Mouse (Mus musculus) limb, embryonic 14.5 days (tissue): ENCODE data around the gene Cyp27a1. TPM values are rescaled to one million over a fixed set of nuclear protein-coding genes. Genes with fewer than 3 reads are reported as not detected.

Experiments
- ATAC-seq: fragments of 200-750 bp; cut with Nextera tagmentation; 2 replicates; pipeline ENCODE4 v1.8.0; 2017; ENCODE audit warnings: low read depth, moderate number of reproducible peaks, moderate TSS enrichment; ENCODE audit not compliant: low FRiP score
- DNase-seq: peaks from one replicate; pipeline ENCODE4 v3.0.0-alpha.2; 2015; ENCODE audit warnings: low spot score
- H3K27ac ChIP-seq: fragments of 300-500 bp; sonication (generic); replicated peaks from 2 replicates; pipeline ENCODE4 v1.5.1; 2014; ENCODE audit warnings: low read depth, mild to moderate bottlenecking, low read length, moderate library complexity, mixed read lengths
- H3K27me3 ChIP-seq: fragments of 300-500 bp; sonication (generic); 2 replicates; pipeline ENCODE4 v1.6.1; 2014; ENCODE audit warnings: low read length, mixed read lengths; ENCODE audit not compliant: control insufficient read depth, insufficient read depth
- H3K36me3 ChIP-seq: fragments of 300-500 bp; sonication (generic); 2 replicates; pipeline ENCODE4 v1.6.1; 2014; ENCODE audit warnings: mild to moderate bottlenecking, low read length, moderate library complexity, mixed read lengths; ENCODE audit not compliant: control insufficient read depth, insufficient read depth
- H3K4me1 ChIP-seq: fragments of 300-500 bp; sonication (generic); 2 replicates; pipeline ENCODE4 v1.6.1; 2014; ENCODE audit warnings: antibody characterized with exemption, low read length, mixed read lengths; ENCODE audit not compliant: control insufficient read depth, insufficient read depth
- H3K4me2 ChIP-seq: fragments of 300-500 bp; sonication (generic); replicated peaks from 2 replicates; pipeline ENCODE4 v1.6.1; 2014; ENCODE audit warnings: low read depth, mild to moderate bottlenecking, low read length, moderate library complexity; ENCODE audit not compliant: severe bottlenecking
- H3K4me3 ChIP-seq: fragments of 300-500 bp; sonication (generic); replicated peaks from 2 replicates; pipeline ENCODE4 v1.5.1; 2014; ENCODE audit warnings: low read length
- H3K9ac ChIP-seq: fragments of 300-500 bp; sonication (generic); 2 replicates; pipeline ENCODE4 v1.6.1; 2014; ENCODE audit warnings: mild to moderate bottlenecking, low read depth, low read length, moderate library complexity; ENCODE audit not compliant: severe bottlenecking
- H3K9me3 ChIP-seq: fragments of 300-500 bp; sonication (generic); 2 replicates; pipeline ENCODE4 v1.6.1; 2016; ENCODE audit warnings: low read length; ENCODE audit not compliant: control insufficient read depth
- POLR2A ChIP-seq: fragments of 200-500 bp; IDR thresholded peaks from 2 replicates; pipeline ENCODE4 v1.8.0; 2012; ENCODE audit warnings: inconsistent platforms, mild to moderate bottlenecking, moderate library complexity, borderline replicate concordance; ENCODE audit not compliant: insufficient read depth, insufficient read length; ENCODE audit errors: extremely low read depth
- WGBS: fragments of 180-500 bp; shearing (Covaris S2); extraction: QIAGEN DNeasy Blood & Tissue Kit; methylation state at CpG from one replicate; pipeline ENCODE4 v1.1.7; 2014; 5-methylcytosine and 5-hydroxymethylcytosine counted together
- polyA plus RNA-seq, 2 experiments: library from polyadenylated mRNA; depleted of rRNA in 1 of 2; stranded (reverse) in 1 of 2; unstranded in 1 of 2; fragments of >200 nt; fragmentation: Nextera tagmentation in 1 of 2; extraction: Ambion mirVana in 1 of 2; gene quantifications; 2 replicates each; pipeline versions ENCODE4 v1.2.1 to v1.2.3; 2012 to 2014

Cyp27a1 gene
- polyA plus RNA-seq, 2 experiments: 11.6 to 16.1 TPM

DNA sequence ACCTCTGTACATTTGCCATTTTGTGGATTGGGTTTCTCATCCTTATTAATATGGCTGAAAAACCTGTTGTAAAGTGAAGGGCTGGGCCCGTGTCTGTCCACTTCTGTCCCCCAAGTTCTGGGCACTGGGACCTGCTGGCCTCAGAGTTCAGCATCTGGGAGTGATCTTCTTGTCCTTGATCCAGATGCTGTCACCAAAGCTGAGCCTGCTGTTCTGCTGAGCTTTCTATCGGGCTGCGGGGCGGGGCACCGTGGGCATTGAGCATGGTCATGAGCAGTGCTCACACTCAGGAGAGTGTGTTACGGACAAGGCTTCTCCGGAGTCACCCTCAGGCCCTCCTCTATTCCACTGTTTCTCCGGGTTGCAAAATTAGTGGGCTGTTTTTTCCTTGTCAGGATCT is 4.7 kb downstream of the Cyp27a1 start:
- no peak for DNase-seq
- no peaks in the 10 kb centered on the region for H3K27me3 ChIP-seq
- ATAC-seq: no peak
- H3K9ac ChIP-seq: no peak overlapping the region
- no peak overlapping the region for H3K4me2 ChIP-seq
- TF ChIP-seq POLR2A: no peak
- 63% methylated on average over 8 of the region's 8 CpGs for WGBS
- H3K36me3 ChIP-seq: no peaks in the 10 kb centered on the region
- no peak overlapping the region for H3K27ac ChIP-seq
- H3K4me1 ChIP-seq: peaks cover 4% of the 10 kb centered on the region
- H3K4me3 ChIP-seq: no peak overlapping the region
- no peaks in the 10 kb centered on the region for H3K9me3 ChIP-seq

- Histone ChIP-seq H3K27me3 (no peaks in the 10 kb centered on the region), H3K4me1 (no peaks in the 10 kb centered on the region; the same call in 1 of the 2 replicates), H3K4me2 (no peak overlapping the region), H3K27ac (no peak overlapping the region), H3K9ac (no peak overlapping the region), H3K4me3 (no peak overlapping the region), H3K9me3 (no peaks in the 10 kb centered on the region), H3K36me3 (no peaks in the 10 kb centered on the region)
- 78% methylated on average over 3 of the region's 3 CpGs for WGBS
- no peak for ATAC-seq
- no peak for TF ChIP-seq POLR2A
- no peak for DNase-seq
Measured at GRCm38 (mm10) chr1:74719281-74719680, 5.9 kb downstream of the Cyp27a1 start.

GRCm38 (mm10) chr1:74721657-74722056 is 8.3 kb downstream of the Cyp27a1 start:
- DNase-seq (no peak), ATAC-seq (no peak)
- no peak for TF ChIP-seq POLR2A
- Histone ChIP-seq H3K9me3 (no peaks in the 10 kb centered on the region), H3K4me3 (no peak overlapping the region), H3K27ac (no peak overlapping the region), H3K9ac (no peak overlapping the region), H3K4me1 (no peaks in the 10 kb centered on the region), H3K36me3 (no peaks in the 10 kb centered on the region), H3K27me3 (no peaks in the 10 kb centered on the region), H3K4me2 (no peak overlapping the region)
- WGBS: 65% methylated on average over 6 of the region's 6 CpGs

DNA sequence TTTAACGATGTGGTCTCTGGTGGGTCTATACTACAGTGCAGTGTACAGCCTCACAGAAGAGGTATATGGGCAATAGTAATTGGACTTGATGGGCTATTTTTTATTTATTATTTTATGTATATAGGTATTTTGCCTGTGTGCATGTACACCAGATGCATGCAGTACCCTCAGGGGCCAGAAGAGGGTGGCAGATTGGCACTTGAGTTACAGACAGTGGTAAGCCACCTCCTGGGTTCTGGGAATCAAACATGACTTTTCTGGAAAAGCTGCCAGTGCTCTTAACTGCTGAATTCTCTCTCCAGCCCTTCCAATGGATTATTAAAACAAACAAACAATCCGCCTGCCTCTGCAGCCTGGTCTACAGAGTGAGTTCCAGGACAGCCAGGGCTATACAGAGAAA is 10.4 kb downstream of the Cyp27a1 start:
- H3K27ac ChIP-seq: no peak overlapping the region
- 67% methylated on average over 2 of the region's 2 CpGs for WGBS
- TF ChIP-seq POLR2A: no peak
- H3K9ac ChIP-seq: no peak overlapping the region
- no peaks in the 10 kb centered on the region for H3K36me3 ChIP-seq
- ATAC-seq: no peak
- no peaks in the 10 kb centered on the region for H3K27me3 ChIP-seq
- no peak overlapping the region for H3K4me3 ChIP-seq
- H3K4me1 ChIP-seq: no peaks in the 10 kb centered on the region
- no peaks in the 10 kb centered on the region for H3K9me3 ChIP-seq
- no peak for DNase-seq
- H3K4me2 ChIP-seq: no peak overlapping the region

GRCm38 (mm10) chr1:74726114-74726513 is 12.7 kb downstream of the Cyp27a1 start:
- H3K4me2 ChIP-seq: no peak overlapping the region
- H3K9me3 ChIP-seq: no peaks in the 10 kb centered on the region
- no peak for TF ChIP-seq POLR2A
- no peaks in the 10 kb centered on the region for H3K4me1 ChIP-seq
- WGBS: 56% methylated on average over 5 of the region's 5 CpGs
- H3K36me3 ChIP-seq: no peaks in the 10 kb centered on the region
- ATAC-seq (no peak), DNase-seq (no peak)
- H3K27ac ChIP-seq: no peak overlapping the region
- H3K27me3 ChIP-seq: no peaks in the 10 kb centered on the region
- H3K4me3 ChIP-seq: no peak overlapping the region
- H3K9ac ChIP-seq: no peak overlapping the region

GRCm38 (mm10) chr1:74726674-74727073 is 13.3 kb downstream of the Cyp27a1 start:
- no peak for TF ChIP-seq POLR2A
- 80% methylated on average over 5 of the region's 5 CpGs for WGBS
- ATAC-seq (no peak), DNase-seq (no peak)
- Histone ChIP-seq H3K27ac (no peak overlapping the region), H3K4me2 (no peak overlapping the region), H3K27me3 (no peaks in the 10 kb centered on the region), H3K36me3 (no peaks in the 10 kb centered on the region), H3K9me3 (no peaks in the 10 kb centered on the region), H3K4me1 (no peaks in the 10 kb centered on the region), H3K4me3 (no peak overlapping the region), H3K9ac (no peak overlapping the region)
